Mouse (Mus musculus): ENCODE measurements at regions not wholly inside any gene's neighbourhood (a gene's known extent, or its start where the extent isn't known, plus 50 kb on each side); places are given as distances from the start of the nearest gene placed in this dataset.
A peak's percentile ranks its signal among the peaks of the same experiment; 100 is the strongest.
"Not testable (repeated sequence)": the region's sequence is repeated elsewhere in the genome, so short reads cannot be mapped to it uniquely, and the experiment has no call there.

DNA sequence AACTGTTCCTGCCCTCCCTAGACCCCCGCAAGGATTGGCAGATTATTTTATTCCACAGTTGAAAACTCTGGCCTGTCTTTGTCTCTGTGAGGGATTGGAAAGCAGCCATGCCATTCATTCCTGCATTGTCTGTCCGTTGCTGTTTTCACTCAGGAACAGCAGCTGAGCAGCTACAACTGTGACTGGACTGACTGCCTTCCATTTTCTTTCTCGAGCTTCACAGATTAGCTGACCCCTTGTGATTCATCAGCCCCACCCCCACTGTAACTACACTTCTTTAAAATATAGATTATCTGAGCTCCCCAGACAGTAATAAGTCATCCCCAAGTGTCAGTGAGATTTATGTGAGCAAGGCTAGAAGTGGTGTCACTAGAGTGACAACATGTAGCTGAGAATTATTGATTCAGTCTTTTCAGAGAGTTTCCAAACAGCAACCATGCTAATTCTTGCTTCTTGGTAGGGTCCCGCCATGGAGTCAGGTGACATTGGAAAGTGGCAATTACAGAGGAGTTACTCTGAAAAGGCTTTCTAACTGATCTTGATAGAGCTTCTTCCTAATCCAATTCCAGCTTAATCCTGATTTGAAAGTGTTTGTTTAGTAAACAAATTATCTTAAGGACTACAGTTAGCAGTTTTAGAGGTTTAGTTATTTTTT lies 496.7 kb upstream of the Olfr1507 start:
- 100% methylated on average over 1 of the region's 4 CpGs for WGBS
- H3K36me3 ChIP-seq (ENCODE audit: control insufficient read depth, insufficient read depth, low read length); H3K27ac ChIP-seq (ENCODE audit: control insufficient read depth, insufficient read depth, low read length); DNase-seq; H3K4me1 ChIP-seq (replicated peaks; ENCODE audit: control insufficient read depth, insufficient read depth, low read length); H3K4me3 ChIP-seq (ENCODE audit: control insufficient read depth, insufficient read depth, low read length); H3K27me3 ChIP-seq (ENCODE audit: control insufficient read depth, insufficient read depth, low read length): not testable (repeated sequence)

GRCm38 (mm10) chr14:52991328-52991665 lies 495.7 kb upstream of the Olfr1507 start:
- not testable (repeated sequence) for H3K27me3 ChIP-seq (ENCODE audit: control insufficient read depth, insufficient read depth, low read length); DNase-seq; H3K36me3 ChIP-seq (ENCODE audit: control insufficient read depth, insufficient read depth, low read length); H3K4me3 ChIP-seq (ENCODE audit: control insufficient read depth, insufficient read depth, low read length); H3K4me1 ChIP-seq (replicated peaks; ENCODE audit: control insufficient read depth, insufficient read depth, low read length); H3K27ac ChIP-seq (ENCODE audit: control insufficient read depth, insufficient read depth, low read length)
- no CpG with 5 or more reads among the region's 3 CpGs for WGBS

GRCm38 (mm10) chr14:52990569-52991327 lies 495.2 kb upstream of the Olfr1507 start:
- H3K36me3 ChIP-seq (ENCODE audit: control insufficient read depth, insufficient read depth, low read length); DNase-seq; H3K4me3 ChIP-seq (ENCODE audit: control insufficient read depth, insufficient read depth, low read length); H3K27ac ChIP-seq (ENCODE audit: control insufficient read depth, insufficient read depth, low read length); H3K27me3 ChIP-seq (ENCODE audit: control insufficient read depth, insufficient read depth, low read length); H3K4me1 ChIP-seq (replicated peaks; ENCODE audit: control insufficient read depth, insufficient read depth, low read length): not testable (repeated sequence)
- no CpG with 5 or more reads among the region's 12 CpGs for WGBS

DNA sequence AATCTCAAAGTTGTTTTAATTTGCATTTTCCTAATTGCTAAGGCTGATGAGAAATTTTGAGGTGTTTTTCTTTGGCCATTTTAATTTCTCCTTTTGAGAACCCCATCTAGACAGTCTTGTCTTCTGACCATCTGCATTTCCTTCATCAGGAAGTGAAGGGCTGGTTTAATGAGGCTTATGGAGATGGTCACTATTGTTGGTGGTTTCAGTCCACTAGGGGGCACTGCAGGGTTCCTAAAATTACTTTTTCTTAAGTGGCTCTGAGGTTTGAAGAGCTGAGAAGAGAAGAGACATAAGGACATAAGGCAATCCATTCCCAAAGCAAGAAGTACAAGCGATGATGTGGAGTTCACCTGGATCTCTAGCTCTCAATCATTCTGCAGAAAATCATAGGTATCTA lies 494.4 kb upstream of the Olfr1507 start:
- H3K27ac ChIP-seq (ENCODE audit: control insufficient read depth, insufficient read depth, low read length); H3K27me3 ChIP-seq (ENCODE audit: control insufficient read depth, insufficient read depth, low read length); H3K4me3 ChIP-seq (ENCODE audit: control insufficient read depth, insufficient read depth, low read length); H3K4me1 ChIP-seq (replicated peaks; ENCODE audit: control insufficient read depth, insufficient read depth, low read length); H3K36me3 ChIP-seq (ENCODE audit: control insufficient read depth, insufficient read depth, low read length); DNase-seq: not testable (repeated sequence)
- 81% methylated on average over 1 of the region's 1 CpGs for WGBS

DNA sequence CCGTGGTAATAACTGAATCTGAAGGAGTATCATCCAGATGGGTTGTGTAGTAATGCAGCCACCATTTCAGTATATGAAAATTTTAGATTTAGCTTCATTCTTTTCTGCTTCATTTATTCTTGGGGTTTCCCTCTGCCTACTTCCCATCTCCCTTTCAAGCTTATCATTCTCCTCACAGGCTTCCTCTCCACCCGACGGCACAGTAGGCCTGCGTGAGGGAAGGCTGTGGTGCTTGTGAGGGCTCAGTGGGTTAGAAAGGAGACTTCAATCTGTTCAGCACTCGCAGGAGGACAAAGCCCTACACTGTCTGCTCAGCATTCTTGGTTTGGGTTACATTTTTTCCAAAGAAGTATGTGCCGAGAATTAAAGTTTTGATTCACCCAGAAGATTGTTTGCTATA lies 493.0 kb upstream of the Olfr1507 start:
- DNase-seq; H3K27me3 ChIP-seq (ENCODE audit: control insufficient read depth, insufficient read depth, low read length): not testable (repeated sequence)
- WGBS: no CpG with 5 or more reads among the region's 6 CpGs

DNA sequence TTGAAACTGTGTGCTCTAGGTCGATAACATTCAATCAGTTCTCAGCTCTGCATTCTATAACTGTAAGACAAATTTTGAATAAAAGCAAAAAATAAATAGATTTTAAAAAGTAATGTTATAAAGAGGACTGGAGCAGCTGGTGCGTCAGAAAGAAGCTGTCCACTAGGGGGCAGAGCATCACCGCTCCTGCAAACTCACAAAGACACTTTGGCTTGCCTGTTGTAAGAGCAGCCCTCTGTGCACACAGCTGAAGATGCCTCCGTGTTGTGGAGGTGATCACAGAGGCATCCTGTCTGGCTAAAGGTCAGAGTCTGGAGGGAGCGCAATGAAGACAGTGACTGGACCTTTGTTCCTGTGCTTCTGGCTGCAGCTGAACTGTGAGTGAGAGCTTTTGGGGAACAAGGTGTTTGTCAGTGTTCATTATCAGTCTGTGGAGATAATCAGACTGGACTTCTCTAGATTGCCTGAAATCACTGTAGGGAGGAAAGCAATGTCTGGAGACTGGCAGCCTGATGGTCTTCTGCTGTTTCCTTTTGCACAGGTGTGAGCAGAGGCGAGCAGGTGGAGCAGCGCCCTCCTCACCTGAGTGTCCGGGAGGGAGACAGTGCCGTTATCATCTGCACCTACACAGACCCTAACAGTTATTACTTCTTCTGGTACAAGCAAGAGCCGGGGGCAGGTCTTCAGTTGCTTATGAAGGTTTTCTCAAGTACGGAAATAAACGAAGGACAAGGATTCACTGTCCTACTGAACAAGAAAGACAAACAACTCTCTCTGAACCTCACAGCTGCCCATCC lies 476.9 kb upstream of the Olfr1507 start:
- H3K27me3 ChIP-seq (ENCODE audit: control insufficient read depth, insufficient read depth, low read length); H3K36me3 ChIP-seq (ENCODE audit: control insufficient read depth, insufficient read depth, low read length); DNase-seq; H3K27ac ChIP-seq (ENCODE audit: control insufficient read depth, insufficient read depth, low read length); H3K4me1 ChIP-seq (replicated peaks; ENCODE audit: control insufficient read depth, insufficient read depth, low read length); H3K4me3 ChIP-seq (ENCODE audit: control insufficient read depth, insufficient read depth, low read length): not testable (repeated sequence)
- WGBS: no CpG with 5 or more reads among the region's 12 CpGs

More for the DNA sequence above, 493.0 kb upstream of the Olfr1507 start:
- not testable (repeated sequence) for H3K27ac ChIP-seq (ENCODE audit: control insufficient read depth, insufficient read depth, low read length); H3K4me3 ChIP-seq (ENCODE audit: control insufficient read depth, insufficient read depth, low read length); H3K4me1 ChIP-seq (replicated peaks; ENCODE audit: control insufficient read depth, insufficient read depth, low read length); H3K36me3 ChIP-seq (ENCODE audit: control insufficient read depth, insufficient read depth, low read length)

DNA sequence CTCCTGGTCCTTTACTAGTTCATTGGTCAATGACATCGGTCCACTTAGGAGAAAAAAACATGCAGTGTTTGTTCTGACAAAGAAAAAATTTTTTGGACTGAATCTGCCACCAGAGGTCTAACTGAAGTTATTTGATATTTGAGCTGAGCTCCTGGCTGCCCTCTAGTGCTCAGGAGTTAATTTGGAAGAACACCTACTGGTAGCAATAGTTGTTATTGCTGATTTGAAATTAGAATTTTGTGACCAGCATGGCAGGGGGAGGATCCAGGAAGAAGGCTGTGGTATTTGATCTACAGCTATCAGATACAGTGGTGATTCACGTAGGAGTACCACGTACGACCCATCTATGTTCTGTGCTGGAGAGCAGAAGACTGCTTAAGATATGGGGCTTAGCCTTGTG lies 466.6 kb upstream of the Olfr1507 start:
- not testable (repeated sequence) for H3K36me3 ChIP-seq (ENCODE audit: control insufficient read depth, insufficient read depth, low read length); H3K27ac ChIP-seq (ENCODE audit: control insufficient read depth, insufficient read depth, low read length); H3K4me1 ChIP-seq (replicated peaks; ENCODE audit: control insufficient read depth, insufficient read depth, low read length); H3K27me3 ChIP-seq (ENCODE audit: control insufficient read depth, insufficient read depth, low read length); DNase-seq; H3K4me3 ChIP-seq (ENCODE audit: control insufficient read depth, insufficient read depth, low read length)
- 48% methylated on average over 3 of the region's 4 CpGs for WGBS

DNA sequence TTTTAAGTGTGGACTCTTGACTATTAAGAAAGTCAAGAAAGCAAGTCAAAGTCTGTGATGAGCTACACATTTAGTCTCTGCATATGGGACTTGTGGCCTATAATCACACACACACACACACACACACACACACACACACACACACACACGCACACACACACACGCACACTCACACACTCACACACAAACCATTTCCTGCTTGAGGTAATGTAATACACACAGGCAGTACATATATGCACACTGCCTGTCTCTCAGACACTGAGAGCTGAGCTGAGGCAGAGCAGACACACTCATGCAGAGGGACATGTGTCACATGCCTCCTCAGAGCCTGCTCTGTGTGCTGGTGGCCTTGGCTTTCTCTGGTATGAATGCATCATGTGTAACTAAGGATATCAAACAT lies 461.0 kb upstream of the Olfr1507 start:
- not testable (repeated sequence) for H3K4me3 ChIP-seq (ENCODE audit: control insufficient read depth, insufficient read depth, low read length); H3K36me3 ChIP-seq (ENCODE audit: control insufficient read depth, insufficient read depth, low read length); H3K27me3 ChIP-seq (ENCODE audit: control insufficient read depth, insufficient read depth, low read length); H3K27ac ChIP-seq (ENCODE audit: control insufficient read depth, insufficient read depth, low read length); H3K4me1 ChIP-seq (replicated peaks; ENCODE audit: control insufficient read depth, insufficient read depth, low read length)
- DNase-seq: peak; percentile 11
- 46% methylated on average over 2 of the region's 2 CpGs for WGBS

DNA sequence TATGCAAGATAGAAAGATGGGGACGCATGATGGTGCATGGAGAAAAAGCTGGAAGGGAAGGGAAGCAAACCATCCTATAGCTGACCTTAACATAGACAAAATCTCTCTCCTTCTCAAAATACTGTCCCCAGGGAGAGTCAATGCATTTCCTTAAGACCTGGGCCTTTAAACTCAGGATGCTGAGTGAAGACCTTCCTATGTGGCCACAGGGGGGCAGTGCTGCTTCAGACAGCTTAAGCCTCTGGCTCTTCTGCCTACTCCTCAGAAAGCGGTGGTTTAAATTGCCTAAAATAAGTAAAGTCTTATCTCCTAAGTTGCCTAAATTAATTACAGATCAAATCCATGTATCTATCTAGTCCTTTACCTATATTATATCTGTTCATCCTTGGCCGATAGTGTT lies 449.4 kb upstream of the Olfr1507 start:
- 57% methylated on average over 1 of the region's 3 CpGs for WGBS
- DNase-seq: peak; percentile 3
- H3K27me3 ChIP-seq (ENCODE audit: control insufficient read depth, insufficient read depth, low read length); H3K4me1 ChIP-seq (replicated peaks; ENCODE audit: control insufficient read depth, insufficient read depth, low read length); H3K36me3 ChIP-seq (ENCODE audit: control insufficient read depth, insufficient read depth, low read length); H3K27ac ChIP-seq (ENCODE audit: control insufficient read depth, insufficient read depth, low read length); H3K4me3 ChIP-seq (ENCODE audit: control insufficient read depth, insufficient read depth, low read length): not testable (repeated sequence)

DNA sequence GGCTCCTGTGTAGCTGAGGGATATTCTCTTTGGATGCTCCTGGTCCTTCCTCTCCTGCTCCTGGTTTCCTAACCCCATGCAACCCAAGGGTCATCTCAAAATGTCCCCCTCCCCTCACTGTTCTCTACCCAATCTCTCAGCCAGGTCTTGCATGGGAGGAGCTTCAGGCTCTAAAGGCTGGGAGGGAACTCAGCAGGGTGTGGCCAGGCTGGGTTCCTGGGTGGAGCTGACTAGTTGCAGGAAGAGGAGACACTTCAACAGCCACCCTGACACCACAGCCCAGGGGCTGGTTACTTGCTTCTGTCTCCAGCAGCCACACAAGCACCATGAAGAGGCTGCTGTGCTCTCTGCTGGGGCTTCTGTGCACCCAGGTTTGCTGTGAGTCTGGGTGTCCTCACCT lies 446.9 kb upstream of the Olfr1507 start:
- not testable (repeated sequence) for H3K4me3 ChIP-seq (ENCODE audit: control insufficient read depth, insufficient read depth, low read length); H3K4me1 ChIP-seq (replicated peaks; ENCODE audit: control insufficient read depth, insufficient read depth, low read length); DNase-seq; H3K36me3 ChIP-seq (ENCODE audit: control insufficient read depth, insufficient read depth, low read length); H3K27ac ChIP-seq (ENCODE audit: control insufficient read depth, insufficient read depth, low read length); H3K27me3 ChIP-seq (ENCODE audit: control insufficient read depth, insufficient read depth, low read length)

DNA sequence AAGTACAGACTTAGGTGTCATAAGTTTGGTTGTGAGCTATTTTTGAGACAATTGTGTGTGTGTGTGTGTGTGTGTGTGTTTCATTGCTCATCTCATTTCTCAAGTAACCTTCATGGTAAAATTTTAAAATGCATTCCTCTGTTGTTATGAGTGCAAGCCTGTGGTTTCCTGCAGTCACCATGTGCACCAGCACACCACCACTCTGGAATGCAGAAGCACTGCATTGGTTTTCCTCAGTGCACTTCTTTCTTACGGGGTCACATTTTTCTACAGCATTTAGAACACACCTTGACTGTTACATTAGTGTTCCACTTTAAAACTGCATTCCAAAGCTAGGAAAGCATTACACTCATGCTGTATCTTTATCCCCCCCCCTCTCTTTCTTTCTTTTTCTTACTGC lies 446.2 kb upstream of the Olfr1507 start:
- no CpG with 5 or more reads among the region's 1 CpGs for WGBS
- H3K4me1 ChIP-seq (replicated peaks; ENCODE audit: control insufficient read depth, insufficient read depth, low read length); H3K27ac ChIP-seq (ENCODE audit: control insufficient read depth, insufficient read depth, low read length); H3K27me3 ChIP-seq (ENCODE audit: control insufficient read depth, insufficient read depth, low read length); DNase-seq; H3K4me3 ChIP-seq (ENCODE audit: control insufficient read depth, insufficient read depth, low read length); H3K36me3 ChIP-seq (ENCODE audit: control insufficient read depth, insufficient read depth, low read length): not testable (repeated sequence)
